Mouse (Mus musculus): ENCODE results near the gene Fgf9. TPM values are rescaled to one million over a fixed set of nuclear protein-coding genes. Genes with fewer than 3 reads are reported as not detected.

The Fgf9 gene
- total and polyA plus RNA-seq, 2 experiments from 2014 or later, result 3.7 to 10.6 TPM

- Histone ChIP-seq H3K9me3 (replicated peaks; ENCODE audit: control insufficient read depth, low read length) (no peaks in the 10 kb centered on the region), H3K4me1 (ENCODE audit: control insufficient read depth, insufficient read depth) (no peaks in the 10 kb centered on the region), H3K4me3 (ENCODE audit: low read depth, low read length) (no peak overlapping the region), H3K4me2 (ENCODE audit: low read depth, low read length) (no peak overlapping the region), H3K36me3 (replicated peaks; ENCODE audit: control insufficient read depth, insufficient read depth, low read length) (no peaks in the 10 kb centered on the region), H3K9ac (replicated peaks; ENCODE audit: low read depth, low read length) (no peak overlapping the region), H3K27ac (ENCODE audit: low read depth) (no peak overlapping the region), H3K27me3 (ENCODE audit: control insufficient read depth, insufficient read depth, low read length) (0 out of 2 replicates have a peak, but pooled peaks cover 9% of the 10 kb centered on the region)
- no peak for ATAC-seq (ENCODE audit: insufficient read depth, low read depth)
- no peak for DNase-seq (ENCODE audit: low spot score)
- TF ChIP-seq EP300 (IDR thresholded peaks at IDR 0.05; ENCODE audit: low read depth), result no peak
- TF ChIP-seq CTCF (IDR thresholded peaks at IDR 0.05; ENCODE audit: low read depth), result no peak
- 50% methylated on average over 2 of the region's 2 CpGs for WGBS
Observed at GRCm38 (mm10) chr14:58067586-58067985, 2.8 kb upstream of the Fgf9 start.

- TF ChIP-seq EP300 (IDR thresholded peaks at IDR 0.05; ENCODE audit: low read depth) (no peak), CTCF (IDR thresholded peaks at IDR 0.05; ENCODE audit: low read depth) (no peak)
- Histone ChIP-seq H3K27me3 (ENCODE audit: control insufficient read depth, insufficient read depth, low read length) (0 out of 2 replicates have a peak, but pooled peaks cover 9% of the 10 kb centered on the region), H3K36me3 (replicated peaks; ENCODE audit: control insufficient read depth, insufficient read depth, low read length) (no peaks in the 10 kb centered on the region), H3K4me2 (ENCODE audit: low read depth, low read length) (no peak overlapping the region), H3K9me3 (replicated peaks; ENCODE audit: control insufficient read depth, low read length) (no peaks in the 10 kb centered on the region), H3K9ac (replicated peaks; ENCODE audit: low read depth, low read length) (no peak overlapping the region), H3K27ac (ENCODE audit: low read depth) (no peak overlapping the region), H3K4me3 (ENCODE audit: low read depth, low read length) (no peak overlapping the region), H3K4me1 (ENCODE audit: control insufficient read depth, insufficient read depth) (0 out of 2 replicates have a peak, but pooled peaks cover under 1% of the 10 kb centered on the region)
- DNase-seq (ENCODE audit: low spot score), result no peak
- 58% methylated on average over 1 of the region's 1 CpGs for WGBS
- no peak for ATAC-seq (ENCODE audit: insufficient read depth, low read depth)
Observed at GRCm38 (mm10) chr14:58068641-58069040, 1.7 kb upstream of the Fgf9 start.

GRCm38 (mm10) chr14:58069927-58070326 lies 420 bp upstream of the Fgf9 start:
- 2% methylated on average over 6 of the region's 6 CpGs for WGBS
- Histone ChIP-seq H3K27me3 (ENCODE audit: control insufficient read depth, insufficient read depth, low read length) (0 out of 2 replicates have a peak, but pooled peaks cover 13% of the 10 kb centered on the region), H3K4me1 (ENCODE audit: control insufficient read depth, insufficient read depth) (peaks cover 6% of the 10 kb centered on the region; the same call in 1 of the 2 replicates), H3K4me2 (ENCODE audit: low read depth, low read length) (peak overlapping the region; percentile 86), H3K9ac (replicated peaks; ENCODE audit: low read depth, low read length) (no peak overlapping the region), H3K4me3 (ENCODE audit: low read depth, low read length) (peak overlapping the region; percentile 84), H3K36me3 (replicated peaks; ENCODE audit: control insufficient read depth, insufficient read depth, low read length) (no peaks in the 10 kb centered on the region), H3K9me3 (replicated peaks; ENCODE audit: control insufficient read depth, low read length) (no peaks in the 10 kb centered on the region), H3K27ac (ENCODE audit: low read depth) (peak overlapping the region; percentile 86; the same call in 1 of the 2 replicates)
- no peak for TF ChIP-seq EP300 (IDR thresholded peaks at IDR 0.05; ENCODE audit: low read depth)
- TF ChIP-seq CTCF (IDR thresholded peaks at IDR 0.05; ENCODE audit: low read depth), result no peak
- DNase-seq (ENCODE audit: low spot score) (peak; percentile 47), ATAC-seq (ENCODE audit: insufficient read depth, low read depth) (no peak)

GRCm38 (mm10) chr14:58071120-58071641 lies 834 bp downstream of the Fgf9 start:
- under 1% methylated on average over 31 of the region's 31 CpGs for WGBS
- Histone ChIP-seq H3K9ac (replicated peaks; ENCODE audit: low read depth, low read length) (peak overlapping the region; percentile 69), H3K4me1 (ENCODE audit: control insufficient read depth, insufficient read depth) (peaks cover 6% of the 10 kb centered on the region; the same call in 1 of the 2 replicates), H3K9me3 (replicated peaks; ENCODE audit: control insufficient read depth, low read length) (no peaks in the 10 kb centered on the region), H3K4me2 (ENCODE audit: low read depth, low read length) (peak overlapping the region; percentile 86), H3K4me3 (ENCODE audit: low read depth, low read length) (peak overlapping the region; percentile 84), H3K27me3 (ENCODE audit: control insufficient read depth, insufficient read depth, low read length) (peaks cover 18% of the 10 kb centered on the region; the same call in 1 of the 2 replicates), H3K36me3 (replicated peaks; ENCODE audit: control insufficient read depth, insufficient read depth, low read length) (no peaks in the 10 kb centered on the region), H3K27ac (ENCODE audit: low read depth) (peak overlapping the region; percentile 86)
- TF ChIP-seq EP300 (IDR thresholded peaks at IDR 0.05; ENCODE audit: low read depth) (no peak), CTCF (IDR thresholded peaks at IDR 0.05; ENCODE audit: low read depth) (no peak)
- DNase-seq (ENCODE audit: low spot score), result peak; percentile 25
- peak; percentile 8; the same call in 1 of the 2 replicates for ATAC-seq (ENCODE audit: insufficient read depth, low read depth)

- H3K27ac ChIP-seq (ENCODE audit: low read depth), result peak overlapping the region; percentile 86
- peaks cover 25% of the 10 kb centered on the region for H3K27me3 ChIP-seq (ENCODE audit: control insufficient read depth, insufficient read depth, low read length)
- H3K4me1 ChIP-seq (ENCODE audit: control insufficient read depth, insufficient read depth), result peaks cover 6% of the 10 kb centered on the region; the same call in 1 of the 2 replicates
- peak; percentile 76 for DNase-seq (ENCODE audit: low spot score)
- ATAC-seq (ENCODE audit: insufficient read depth, low read depth), result peak; percentile 80
- H3K4me2 ChIP-seq (ENCODE audit: low read depth, low read length), result peak overlapping the region; percentile 86
- peak overlapping the region; percentile 84 for H3K4me3 ChIP-seq (ENCODE audit: low read depth, low read length)
- H3K9me3 ChIP-seq (replicated peaks; ENCODE audit: control insufficient read depth, low read length), result no peaks in the 10 kb centered on the region
- no peaks in the 10 kb centered on the region for H3K36me3 ChIP-seq (replicated peaks; ENCODE audit: control insufficient read depth, insufficient read depth, low read length)
- peak overlapping the region; percentile 69 for H3K9ac ChIP-seq (replicated peaks; ENCODE audit: low read depth, low read length)
- WGBS, result under 1% methylated on average over 84 of the region's 85 CpGs
- no peak for TF ChIP-seq CTCF (IDR thresholded peaks at IDR 0.05; ENCODE audit: low read depth)
- no peak for TF ChIP-seq EP300 (IDR thresholded peaks at IDR 0.05; ENCODE audit: low read depth)
Observed at GRCm38 (mm10) chr14:58071830-58072770, 1.8 kb downstream of the Fgf9 start.

Data from heart, postnatal 0 days (tissue).